Mouse (Mus musculus): ENCODE data around the gene Krtap1-5.
"Not testable (repeated sequence)": the region's sequence is repeated elsewhere in the genome, so short reads cannot be mapped to it uniquely, and the experiment has no call there.

- TF ChIP-seq POLR2A (IDR thresholded peaks at IDR 0.05; ENCODE audit: borderline replicate concordance, low read depth, low read length); CTCF (IDR thresholded peaks at IDR 0.05; ENCODE audit: low read depth, low read length): not testable (repeated sequence)
Measured at GRCm38 (mm10) chr11:99597742-99598141, 16.9 kb upstream of the Krtap1-5 start, which contains the start of gene Krtap9-3.

All from bone marrow macrophage, adult 2 months (primary cell).